Mouse (Mus musculus): Measurements from ENCODE around the gene Unc5cl. TPM values are rescaled to one million over a fixed set of nuclear protein-coding genes. Genes with fewer than 3 reads are reported as not detected.
"Not testable (repeated sequence)": the region's sequence is repeated elsewhere in the genome, so short reads cannot be mapped to it uniquely, and the experiment has no call there.

The Unc5cl gene
- polyA plus RNA-seq, 1 experiment from 2014 or later, result 0.15 TPM

DNA sequence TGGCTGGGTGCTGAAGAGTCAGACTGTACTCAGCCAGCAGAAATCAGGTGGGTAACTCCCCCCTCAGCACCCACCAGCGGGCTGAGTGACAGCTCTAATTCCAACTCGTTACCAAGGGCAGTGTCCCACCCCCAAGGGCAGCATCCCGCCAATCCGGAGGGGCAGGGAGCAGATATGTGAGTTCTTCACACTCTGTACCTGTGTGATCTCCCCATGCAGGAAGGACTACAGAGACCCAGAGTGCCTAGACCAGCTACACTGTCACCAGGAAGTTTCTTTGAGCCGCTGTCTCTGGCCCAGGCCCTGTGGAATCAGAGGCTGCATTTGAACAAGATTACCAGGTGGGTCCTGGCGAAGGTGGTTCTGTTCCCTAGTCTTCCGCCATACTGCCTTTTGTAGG, 511 bp upstream of the Unc5cl start:
- DNase-seq (ENCODE audit: low spot score) (no peak), ATAC-seq (ENCODE audit: low FRiP score) (no peak)
- H3K4me3 ChIP-seq (ENCODE audit: low read depth, low read length), result no peak overlapping the region
- H3K4me1 ChIP-seq (replicated peaks; ENCODE audit: control insufficient read depth, insufficient read depth, low read length), result 0 out of 2 replicates have a peak, but pooled peaks cover 2% of the 10 kb centered on the region
- no peaks in the 10 kb centered on the region for H3K27me3 ChIP-seq (ENCODE audit: control insufficient read depth, insufficient read depth, low read length)
- H3K36me3 ChIP-seq (ENCODE audit: control insufficient read depth, insufficient read depth, low read length), result no peaks in the 10 kb centered on the region
- no peaks in the 10 kb centered on the region for H3K9me3 ChIP-seq (ENCODE audit: control insufficient read depth, low read length)
- H3K4me2 ChIP-seq (replicated peaks; ENCODE audit: low read depth, low read length), result no peak overlapping the region
- no peak overlapping the region for H3K9ac ChIP-seq (ENCODE audit: low read depth, low read length)
- WGBS, result 49% methylated on average over 7 of the region's 7 CpGs
- no peak overlapping the region for H3K27ac ChIP-seq (ENCODE audit: low read depth, low read length)

- 0 out of 2 replicates have a peak, but pooled peaks cover 2% of the 10 kb centered on the region for H3K4me1 ChIP-seq (replicated peaks; ENCODE audit: control insufficient read depth, insufficient read depth, low read length)
- H3K4me2 ChIP-seq (replicated peaks; ENCODE audit: low read depth, low read length), result no peak overlapping the region
- DNase-seq (ENCODE audit: low spot score) (no peak), ATAC-seq (ENCODE audit: low FRiP score) (no peak)
- no peaks in the 10 kb centered on the region for H3K27me3 ChIP-seq (ENCODE audit: control insufficient read depth, insufficient read depth, low read length)
- H3K36me3 ChIP-seq (ENCODE audit: control insufficient read depth, insufficient read depth, low read length), result no peaks in the 10 kb centered on the region
- no peaks in the 10 kb centered on the region for H3K9me3 ChIP-seq (ENCODE audit: control insufficient read depth, low read length)
- H3K27ac ChIP-seq (ENCODE audit: low read depth, low read length), result no peak overlapping the region
- H3K9ac ChIP-seq (ENCODE audit: low read depth, low read length), result no peak overlapping the region
- 90% methylated on average over 2 of the region's 2 CpGs for WGBS
- H3K4me3 ChIP-seq (ENCODE audit: low read depth, low read length), result no peak overlapping the region
Observed at GRCm38 (mm10) chr17:48455955-48456354, 1.3 kb downstream of the Unc5cl start.

- no peak for DNase-seq (ENCODE audit: low spot score)
Observed at GRCm38 (mm10) chr17:48457971-48458653, 3.4 kb downstream of the Unc5cl start.

DNA sequence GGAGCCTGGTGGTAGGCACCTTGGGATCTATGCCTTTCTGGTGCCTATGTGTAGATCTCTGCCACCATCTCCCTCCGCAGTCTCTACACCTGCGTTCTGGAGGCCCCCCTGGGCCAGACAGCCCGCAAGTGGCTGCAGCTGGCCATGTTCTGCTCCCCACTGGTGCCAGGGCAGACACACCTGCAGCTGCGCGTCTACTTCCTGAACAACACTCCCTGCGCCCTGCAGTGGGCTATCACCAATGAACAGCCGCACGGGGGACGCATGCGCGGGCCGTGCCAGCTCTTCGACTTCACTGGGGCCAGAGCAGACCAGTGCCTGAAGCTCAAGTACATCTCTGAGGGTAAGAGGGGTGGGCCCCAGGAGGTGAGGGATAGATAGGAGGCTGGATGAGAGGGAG, 7.4 kb downstream of the Unc5cl start:
- Histone ChIP-seq H3K36me3 (ENCODE audit: control insufficient read depth, insufficient read depth, low read length) (no peaks in the 10 kb centered on the region), H3K9ac (ENCODE audit: low read depth, low read length) (no peak overlapping the region), H3K4me1 (replicated peaks; ENCODE audit: control insufficient read depth, insufficient read depth, low read length) (no peaks in the 10 kb centered on the region), H3K9me3 (ENCODE audit: control insufficient read depth, low read length) (no peaks in the 10 kb centered on the region), H3K27me3 (ENCODE audit: control insufficient read depth, insufficient read depth, low read length) (no peaks in the 10 kb centered on the region), H3K4me2 (replicated peaks; ENCODE audit: low read depth, low read length) (no peak overlapping the region), H3K4me3 (ENCODE audit: low read depth, low read length) (no peak overlapping the region), H3K27ac (ENCODE audit: low read depth, low read length) (no peak overlapping the region)
- no peak for ATAC-seq (ENCODE audit: low FRiP score)
- WGBS, result 95% methylated on average over 13 of the region's 13 CpGs
- DNase-seq (ENCODE audit: low spot score), result no peak

More at GRCm38 (mm10) chr17:48457971-48458653, 3.4 kb downstream of the Unc5cl start:
- Histone ChIP-seq H3K36me3 (ENCODE audit: control insufficient read depth, insufficient read depth, low read length) (no peaks in the 10 kb centered on the region), H3K4me1 (replicated peaks; ENCODE audit: control insufficient read depth, insufficient read depth, low read length) (0 out of 2 replicates have a peak, but pooled peaks cover 2% of the 10 kb centered on the region), H3K27me3 (ENCODE audit: control insufficient read depth, insufficient read depth, low read length) (no peaks in the 10 kb centered on the region), H3K27ac (ENCODE audit: low read depth, low read length) (no peak overlapping the region), H3K9me3 (ENCODE audit: control insufficient read depth, low read length) (no peaks in the 10 kb centered on the region), H3K4me2 (replicated peaks; ENCODE audit: low read depth, low read length) (no peak overlapping the region), H3K9ac (ENCODE audit: low read depth, low read length) (no peak overlapping the region), H3K4me3 (ENCODE audit: low read depth, low read length) (no peak overlapping the region)
- ATAC-seq (ENCODE audit: low FRiP score), result no peak
- 89% methylated on average over 13 of the region's 13 CpGs for WGBS

GRCm38 (mm10) chr17:48463391-48463790, 8.7 kb downstream of the Unc5cl start:
- WGBS, result 95% methylated on average over 4 of the region's 4 CpGs
- ATAC-seq (ENCODE audit: low FRiP score), result no peak
- no peak overlapping the region for H3K27ac ChIP-seq (ENCODE audit: low read depth, low read length)

DNA sequence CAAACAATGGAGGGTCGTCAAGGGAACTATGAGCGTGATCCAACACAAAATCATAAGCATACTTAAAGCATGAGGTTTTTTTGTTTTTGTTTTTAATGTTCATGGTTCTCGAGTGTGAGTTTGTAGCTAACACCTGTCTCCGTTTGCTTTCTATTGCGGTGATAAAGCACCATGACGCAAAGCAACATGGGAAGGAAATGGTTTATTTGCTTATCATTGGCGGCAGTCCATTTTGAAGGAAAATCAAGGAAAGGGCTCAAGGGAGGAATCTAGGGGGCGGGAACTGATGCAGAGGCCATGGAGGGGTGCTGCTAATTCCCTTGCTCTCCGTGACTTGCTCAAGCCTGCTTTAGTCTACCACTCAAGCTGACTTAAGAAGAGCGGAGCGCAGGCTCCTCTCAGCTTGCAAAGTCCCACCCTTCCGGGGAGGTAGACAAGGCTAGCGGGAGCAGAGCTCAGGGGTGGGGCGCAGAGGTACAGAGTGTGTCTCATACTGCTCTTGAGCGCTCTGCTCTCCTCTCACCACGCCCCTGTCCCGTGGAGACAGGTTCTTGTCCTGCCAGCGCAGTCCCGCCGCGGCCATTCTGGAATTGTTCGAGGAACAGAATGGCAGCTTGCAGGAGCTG, 12.2 kb downstream of the Unc5cl start:
- 38% methylated on average over 22 of the region's 22 CpGs for WGBS
- H3K9me3 ChIP-seq (ENCODE audit: control insufficient read depth, low read length), result no peaks in the 10 kb centered on the region
- H3K4me3 ChIP-seq (ENCODE audit: low read depth, low read length), result peak overlapping the region; percentile 12
- no peaks in the 10 kb centered on the region for H3K36me3 ChIP-seq (ENCODE audit: control insufficient read depth, insufficient read depth, low read length)
- peak overlapping the region; percentile 32 for H3K4me2 ChIP-seq (replicated peaks; ENCODE audit: low read depth, low read length)
- no peaks in the 10 kb centered on the region for H3K4me1 ChIP-seq (replicated peaks; ENCODE audit: control insufficient read depth, insufficient read depth, low read length)
- DNase-seq (ENCODE audit: low spot score) (peak; percentile 29), ATAC-seq (ENCODE audit: low FRiP score) (peak; percentile 30; the same call in 1 of the 2 replicates)
- no peaks in the 10 kb centered on the region for H3K27me3 ChIP-seq (ENCODE audit: control insufficient read depth, insufficient read depth, low read length)
- no peak overlapping the region for H3K9ac ChIP-seq (ENCODE audit: low read depth, low read length)
- H3K27ac ChIP-seq (ENCODE audit: low read depth, low read length), result no peak overlapping the region

More at GRCm38 (mm10) chr17:48463391-48463790, 8.7 kb downstream of the Unc5cl start:
- no peak overlapping the region for H3K4me3 ChIP-seq (ENCODE audit: low read depth, low read length)
- H3K36me3 ChIP-seq (ENCODE audit: control insufficient read depth, insufficient read depth, low read length), result no peaks in the 10 kb centered on the region
- DNase-seq (ENCODE audit: low spot score), result no peak
- H3K27me3 ChIP-seq (ENCODE audit: control insufficient read depth, insufficient read depth, low read length), result no peaks in the 10 kb centered on the region
- H3K9me3 ChIP-seq (ENCODE audit: control insufficient read depth, low read length), result no peaks in the 10 kb centered on the region
- no peak overlapping the region for H3K9ac ChIP-seq (ENCODE audit: low read depth, low read length)
- H3K4me1 ChIP-seq (replicated peaks; ENCODE audit: control insufficient read depth, insufficient read depth, low read length), result no peaks in the 10 kb centered on the region
- no peak overlapping the region for H3K4me2 ChIP-seq (replicated peaks; ENCODE audit: low read depth, low read length)

GRCm38 (mm10) chr17:48467395-48468231, 12.9 kb downstream of the Unc5cl start:
- H3K4me3 ChIP-seq (ENCODE audit: low read depth, low read length), result peak overlapping the region; percentile 12; the same call in 1 of the 2 replicates
- no peaks in the 10 kb centered on the region for H3K4me1 ChIP-seq (replicated peaks; ENCODE audit: control insufficient read depth, insufficient read depth, low read length)
- no peaks in the 10 kb centered on the region for H3K9me3 ChIP-seq (ENCODE audit: control insufficient read depth, low read length)
- H3K27me3 ChIP-seq (ENCODE audit: control insufficient read depth, insufficient read depth, low read length), result no peaks in the 10 kb centered on the region
- no peak overlapping the region for H3K9ac ChIP-seq (ENCODE audit: low read depth, low read length)
- ATAC-seq (ENCODE audit: low FRiP score) (peak; percentile 71), DNase-seq (ENCODE audit: low spot score) (peak; percentile 93)
- 11% methylated on average over 22 of the region's 22 CpGs for WGBS
- no peaks in the 10 kb centered on the region for H3K36me3 ChIP-seq (ENCODE audit: control insufficient read depth, insufficient read depth, low read length)
- peak overlapping the region; percentile 32 for H3K4me2 ChIP-seq (replicated peaks; ENCODE audit: low read depth, low read length)
- no peak overlapping the region for H3K27ac ChIP-seq (ENCODE audit: low read depth, low read length)

DNA sequence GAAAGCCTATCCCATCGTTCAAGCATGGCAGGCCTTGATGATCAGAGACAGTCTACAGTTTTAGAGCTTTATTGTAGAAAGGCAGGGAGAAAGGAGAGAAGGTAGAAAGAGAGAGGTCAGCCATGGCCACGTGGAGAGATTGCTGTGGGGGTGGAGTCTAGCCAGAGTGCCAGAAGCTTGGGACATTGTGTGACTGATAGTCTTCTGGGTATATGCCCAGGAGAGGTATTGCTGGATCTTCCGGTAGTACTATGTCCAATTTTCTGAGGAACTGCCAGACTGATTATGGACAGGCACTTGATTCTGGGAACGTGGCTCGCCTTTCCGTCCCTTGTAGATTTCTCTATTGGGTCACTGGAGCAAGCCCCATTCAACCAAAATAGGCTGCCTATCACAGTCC, 19.6 kb downstream of the Unc5cl start:
- not testable (repeated sequence) for H3K9ac ChIP-seq (ENCODE audit: low read depth, low read length); H3K4me3 ChIP-seq (ENCODE audit: low read depth, low read length); H3K4me2 ChIP-seq (replicated peaks; ENCODE audit: low read depth, low read length); H3K36me3 ChIP-seq (ENCODE audit: control insufficient read depth, insufficient read depth, low read length); H3K27ac ChIP-seq (ENCODE audit: low read depth, low read length); DNase-seq (ENCODE audit: low spot score); H3K9me3 ChIP-seq (ENCODE audit: control insufficient read depth, low read length); H3K27me3 ChIP-seq (ENCODE audit: control insufficient read depth, insufficient read depth, low read length); ATAC-seq (ENCODE audit: low FRiP score); H3K4me1 ChIP-seq (replicated peaks; ENCODE audit: control insufficient read depth, insufficient read depth, low read length)
- WGBS, result 85% methylated on average over 6 of the region's 6 CpGs
